In the genomic region with DNA sequence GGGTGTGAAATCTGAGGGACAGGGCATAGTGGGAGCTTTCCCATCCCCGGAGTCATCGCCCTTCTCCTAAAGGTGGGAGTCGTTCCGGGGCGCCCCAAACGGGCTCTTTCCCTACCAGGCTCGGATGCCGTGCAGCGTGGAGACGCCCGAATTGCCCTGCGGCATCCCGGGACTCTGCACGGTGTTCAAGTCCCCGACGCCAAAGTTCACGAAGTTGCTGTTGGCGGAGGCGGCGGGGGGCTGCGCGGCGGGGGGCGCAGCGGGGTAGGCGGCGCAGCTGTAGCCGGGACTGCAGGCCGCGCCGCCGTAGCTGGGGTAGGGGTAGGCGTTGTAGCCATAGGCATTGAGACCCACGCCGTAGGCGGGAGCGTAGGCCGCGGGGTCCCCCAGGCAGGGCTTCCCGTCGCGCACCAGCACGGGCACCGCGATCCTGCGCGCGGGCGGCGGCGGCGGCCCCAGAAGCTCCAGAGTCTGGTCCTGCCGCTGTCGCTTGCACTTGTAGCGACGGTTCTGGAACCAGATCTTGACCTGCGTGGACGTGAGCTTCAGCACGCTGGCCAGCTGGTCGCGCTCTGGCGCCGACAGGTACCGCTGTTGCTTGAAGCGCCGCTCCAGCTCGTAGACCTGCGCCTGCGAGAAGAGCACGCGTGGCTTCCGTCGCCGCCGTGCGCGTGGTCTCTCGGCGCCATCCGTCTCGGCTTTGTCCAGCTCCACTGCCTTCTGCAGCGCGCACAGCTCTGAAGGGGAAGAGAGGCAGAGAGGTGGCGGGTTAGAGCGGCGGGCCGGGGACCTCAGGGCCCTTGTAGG, we compare ENCODE assay signal across 10 mouse cellular contexts. TPM values are rescaled to one million over a fixed set of nuclear protein-coding genes. Genes with fewer than 3 reads are reported as not detected.
A peak's percentile ranks its signal among the peaks of the same experiment; 100 is the strongest.
DNase-seq lines count a peak whose midpoint lies in the region; ATAC-seq and TF ChIP-seq lines count a peak whose summit lies in the region.
"Had no signal": no experiment of that assay in that cellular context is flagged by ENCODE, and none has a peak within 500 bp of the region (broad histone marks: within the 10 kb centered on the region; RNA-seq: fewer than 3 reads in every experiment).

No protein-coding gene starts in this region.

- DNase-seq in lung, postnatal 0 days (ENCODE audit: low spot score), result no peak
- no peak for DNase-seq in lung, postnatal 36 days
- DNase-seq in gastrocnemius, postnatal 14 days, result no peak
- no peak for DNase-seq in gastrocnemius, postnatal 25 days
- no peak for DNase-seq in adrenal gland, postnatal 4 days (ENCODE audit: low spot score in 2 of 2)

- 1% methylated on average over 58 of the region's 87 CpGs for WGBS in lung, postnatal 0 days
- 1% methylated on average over 83 of the region's 87 CpGs for WGBS in forebrain, embryonic 13.5 days
- 1% methylated on average over 87 of the region's 87 CpGs for WGBS in intestine, embryonic 16.5 days
- WGBS in small intestine, adult 2 months, result 3% methylated on average over 87 of the region's 87 CpGs

- 0 out of 2 replicates have a peak overlapping the region, but pooled peaks have one; percentile 25 for H3K4me2 ChIP-seq in lung, postnatal 0 days (replicated peaks; ENCODE audit: low read depth, low read length)
- H3K4me2 ChIP-seq in forebrain, embryonic 13.5 days, result peak overlapping the region; percentile 30
- H3K4me2 ChIP-seq in intestine, embryonic 16.5 days (ENCODE audit: low read depth, low read length), result peak overlapping the region; percentile 32; the same call in 1 of the 2 replicates

- peak overlapping the region; percentile 14; the same call in 1 of the 2 replicates for H3K4me3 ChIP-seq in lung, postnatal 0 days (ENCODE audit: low read depth, low read length)
- H3K4me3 ChIP-seq in forebrain, embryonic 13.5 days, result peak overlapping the region; percentile 15
- peak overlapping the region; percentile 27 for H3K4me3 ChIP-seq in intestine, embryonic 16.5 days (ENCODE audit: low read length)
- peak overlapping the region; percentile 24; the same call in 1 of the 2 replicates for H3K4me3 ChIP-seq in small intestine, adult 2 months (ENCODE audit: low read depth, low read length)

- no peak for TF ChIP-seq CTCF in lung, postnatal 0 days (IDR thresholded peaks at IDR 0.05)
- no peak for TF ChIP-seq CTCF in small intestine, adult 2 months (IDR thresholded peaks at IDR 0.05; ENCODE audit: extremely low read depth, insufficient read length, insufficient replicate concordance, low read depth, low read length)

- no peak for TF ChIP-seq EP300 in lung, postnatal 0 days (IDR thresholded peaks at IDR 0.05)

- H3K9me3 ChIP-seq in lung, postnatal 0 days (ENCODE audit: low read length), result no peaks in the 10 kb centered on the region
- no peaks in the 10 kb centered on the region for H3K9me3 ChIP-seq in forebrain, embryonic 13.5 days (replicated peaks)
- H3K9me3 ChIP-seq in intestine, embryonic 16.5 days (ENCODE audit: control insufficient read depth, low read length), result no peaks in the 10 kb centered on the region

- intact Hi-C loops in gastrocnemius, postnatal 14 days (cut with DNase I; ENCODE audit: low total_unique reads), result no loop called here

- H3K27ac ChIP-seq in lung, postnatal 0 days (ENCODE audit: low read length), result no peak overlapping the region
- no peak overlapping the region for H3K27ac ChIP-seq in forebrain, embryonic 13.5 days
- no peak overlapping the region for H3K27ac ChIP-seq in intestine, embryonic 16.5 days (ENCODE audit: low read length)
- no peak overlapping the region for H3K27ac ChIP-seq in small intestine, adult 2 months (ENCODE audit: insufficient read depth, low read depth, low read length)
- H3K27ac ChIP-seq: liver, embryonic 14.5 days had no signal

- TF ChIP-seq POLR2A in small intestine, adult 2 months (IDR thresholded peaks at IDR 0.05; ENCODE audit: low read depth, low read length), result no peak

- H3K27me3 ChIP-seq in lung, postnatal 0 days (replicated peaks; ENCODE audit: insufficient read depth, low read length), result peaks cover 86% of the 10 kb centered on the region
- H3K27me3 ChIP-seq in forebrain, embryonic 13.5 days, result peaks cover 100% of the 10 kb centered on the region
- peaks cover 97% of the 10 kb centered on the region for H3K27me3 ChIP-seq in intestine, embryonic 16.5 days (replicated peaks; ENCODE audit: control insufficient read depth, insufficient read depth, low read length)
- peaks cover 91% of the 10 kb centered on the region for H3K27me3 ChIP-seq in small intestine, adult 2 months (ENCODE audit: control insufficient read depth, insufficient read depth, low read length)

- H3K4me1 ChIP-seq in lung, postnatal 0 days (ENCODE audit: insufficient read depth, low read depth, low read length), result no peaks in the 10 kb centered on the region; the same call in 1 of the 2 replicates
- peaks cover 8% of the 10 kb centered on the region; the same call in 1 of the 2 replicates for H3K4me1 ChIP-seq in forebrain, embryonic 13.5 days
- H3K4me1 ChIP-seq in intestine, embryonic 16.5 days (ENCODE audit: control insufficient read depth, insufficient read depth, low read length), result peaks cover 11% of the 10 kb centered on the region
- H3K4me1 ChIP-seq in small intestine, adult 2 months (ENCODE audit: control insufficient read depth, insufficient read depth, insufficient read length, low read length), result peaks cover 10% of the 10 kb centered on the region

- no peak overlapping the region for H3K9ac ChIP-seq in lung, postnatal 0 days (replicated peaks; ENCODE audit: low read depth)
- H3K9ac ChIP-seq in forebrain, embryonic 13.5 days, result no peak overlapping the region
- no peak overlapping the region for H3K9ac ChIP-seq in intestine, embryonic 16.5 days (ENCODE audit: low read depth, low read length)
- H3K9ac ChIP-seq: liver, embryonic 14.5 days had no signal

- no peaks in the 10 kb centered on the region for H3K36me3 ChIP-seq in lung, postnatal 0 days (ENCODE audit: insufficient read depth, low read length)
- no peaks in the 10 kb centered on the region for H3K36me3 ChIP-seq in forebrain, embryonic 13.5 days (ENCODE audit: poor library complexity, severe bottlenecking)
- no peaks in the 10 kb centered on the region for H3K36me3 ChIP-seq in intestine, embryonic 16.5 days (ENCODE audit: control insufficient read depth, insufficient read depth, low read length)
- H3K36me3 ChIP-seq in small intestine, adult 2 months (ENCODE audit: control insufficient read depth, insufficient read depth, low read length), result no peaks in the 10 kb centered on the region

- no peak for ATAC-seq in lung, postnatal 0 days
- ATAC-seq in forebrain, embryonic 13.5 days, result no peak
- ATAC-seq in intestine, embryonic 16.5 days, result peak; percentile 16; the same call in 1 of the 2 replicates
- ATAC-seq: Patski had no signal

RNA-seq across cellular contexts. Expression of a gene that starts 5.7 kb away (rescaled TPM):
- polyA plus RNA-seq in lung, postnatal 0 days (2015; fragmentation: Nextera tagmentation; extraction: Ambion mirVana), result 0.38 and 1.2 TPM in 2 replicates
- polyA plus RNA-seq in forebrain, embryonic 13.5 days (2015; fragmentation: Nextera tagmentation; extraction: Ambion mirVana), result 0.53 TPM in 1 of 2 replicates, not detected in the other
- polyA plus RNA-seq in intestine, embryonic 16.5 days (2015; fragmentation: Nextera tagmentation; extraction: Ambion mirVana), result 0.09 TPM in 1 of 2 replicates, not detected in the other
- polyA plus RNA-seq in small intestine, adult 2 months (2012; rRNA removed), result 0.11 and 3.5 TPM in 2 replicates
- not detected for total RNA-seq in gastrocnemius, postnatal 14 days (2021)
- not detected for total RNA-seq in gastrocnemius, postnatal 25 days (2021)
- not detected for total RNA-seq in adrenal gland, postnatal 4 days (2021)
- polyA plus RNA-seq: liver, embryonic 14.5 days; Patski had no signal

RNA-seq across cellular contexts. Expression of a gene that starts 58.2 kb away (rescaled TPM):
- polyA plus RNA-seq in lung, postnatal 0 days (2015; fragmentation: Nextera tagmentation; extraction: Ambion mirVana), result 22.6 and 23.7 TPM in 2 replicates
- polyA plus RNA-seq in forebrain, embryonic 13.5 days (2015; fragmentation: Nextera tagmentation; extraction: Ambion mirVana), result 50.6 and 59.0 TPM in 2 replicates
- polyA plus RNA-seq in intestine, embryonic 16.5 days (2015; fragmentation: Nextera tagmentation; extraction: Ambion mirVana), result 47.6 and 52.0 TPM in 2 replicates
- polyA plus RNA-seq in small intestine, adult 2 months (2012; rRNA removed), result 9.7 and 14.4 TPM in 2 replicates
- total RNA-seq in gastrocnemius, postnatal 14 days (2021), result 10 to 100 TPM; 18.7 to 22.5 TPM
- 10 to 100 TPM; 20.6 to 23.7 TPM for total RNA-seq in gastrocnemius, postnatal 25 days (2021)
- total RNA-seq in adrenal gland, postnatal 4 days (2021), result 10 to 100 TPM; 37.8 to 38.3 TPM
